Mouse (Mus musculus) neural tube, embryonic 14.5 days (tissue): ENCODE data around the gene Rnaseh2a. TPM values are rescaled to one million over a fixed set of nuclear protein-coding genes. Genes with fewer than 3 reads are reported as not detected.

ENCODE experiments used
- ATAC-seq: fragments of 200-750 bp; cut with Nextera tagmentation; 2 replicates; pipeline ENCODE4 v1.8.0; 2017; ENCODE audit warnings: low read depth, mild to moderate bottlenecking, moderate TSS enrichment, moderate library complexity
- H3K27ac ChIP-seq: fragments of 300-500 bp; sonication (generic); 2 replicates; pipeline ENCODE4 v1.5.1; 2014; ENCODE audit warnings: low read depth, mild to moderate bottlenecking, control low read depth, low read length, moderate library complexity, mixed read lengths
- H3K27me3 ChIP-seq: fragments of 300-500 bp; sonication (generic); 2 replicates; pipeline ENCODE4 v1.6.1; 2014; ENCODE audit warnings: low read length; ENCODE audit not compliant: control insufficient read depth, insufficient read depth
- H3K36me3 ChIP-seq: fragments of 300-500 bp; sonication (generic); 2 replicates; pipeline ENCODE4 v1.6.1; 2014; ENCODE audit warnings: low read length, mixed read lengths; ENCODE audit not compliant: control insufficient read depth, insufficient read depth
- H3K4me1 ChIP-seq: fragments of 300-500 bp; sonication (generic); 2 replicates; pipeline ENCODE4 v1.6.1; 2014; ENCODE audit warnings: low read length; ENCODE audit not compliant: control insufficient read depth, insufficient read depth
- H3K4me2 ChIP-seq: fragments of 300-500 bp; sonication (generic); 2 replicates; pipeline ENCODE4 v1.6.1; 2014; ENCODE audit warnings: mild to moderate bottlenecking, low read depth, low read length, control low read depth
- H3K4me3 ChIP-seq: fragments of 300-500 bp; sonication (generic); 2 replicates; pipeline ENCODE4 v1.5.1; 2014; ENCODE audit warnings: low read depth, low read length, control low read depth, mixed read lengths
- H3K9ac ChIP-seq: fragments of 300-500 bp; sonication (generic); replicated peaks from 2 replicates; pipeline ENCODE4 v1.6.1; 2014; ENCODE audit warnings: low read depth, mild to moderate bottlenecking, control low read depth, low read length, mixed read lengths
- H3K9me3 ChIP-seq: fragments of 300-500 bp; sonication (generic); 2 replicates; pipeline ENCODE4 v1.6.1; 2016; ENCODE audit warnings: low read length; ENCODE audit not compliant: control insufficient read depth
- WGBS: fragments of 180-500 bp; shearing (Covaris S2); extraction: QIAGEN DNeasy Blood & Tissue Kit; methylation state at CpG from one replicate; pipeline ENCODE4 v1.1.7; 2014; 5-methylcytosine and 5-hydroxymethylcytosine counted together
- polyA plus RNA-seq: library from polyadenylated mRNA; unstranded; fragments of >200 nt; fragmentation: Nextera tagmentation; extraction: Ambion mirVana; gene quantifications from 2 replicates; pipeline ENCODE4 v1.2.1, GENCODE M21; 2014

Rnaseh2a gene
- polyA plus RNA-seq, 1 experiment from 2014 or later = 48.0 TPM

GRCm38 (mm10) chr8:84963952-84964351 lies 5.6 kb downstream of the Rnaseh2a start:
- 88% methylated on average over 4 of the region's 4 CpGs for WGBS
- Histone ChIP-seq H3K4me2 (no peak overlapping the region), H3K9me3 (no peaks in the 10 kb centered on the region), H3K4me3 (no peak overlapping the region), H3K4me1 (peaks cover 13% of the 10 kb centered on the region), H3K36me3 (no peaks in the 10 kb centered on the region), H3K27me3 (no peaks in the 10 kb centered on the region), H3K27ac (no peak overlapping the region), H3K9ac (no peak overlapping the region)
- ATAC-seq = no peak

- Histone ChIP-seq H3K27me3 (no peaks in the 10 kb centered on the region), H3K4me2 (no peak overlapping the region), H3K9me3 (no peaks in the 10 kb centered on the region), H3K4me1 (peaks cover under 1% of the 10 kb centered on the region; the same call in 1 of the 2 replicates), H3K9ac (no peak overlapping the region), H3K27ac (no peak overlapping the region), H3K4me3 (no peak overlapping the region), H3K36me3 (peaks cover 6% of the 10 kb centered on the region; the same call in 1 of the 2 replicates)
- ATAC-seq = no peak
- WGBS = 95% methylated on average over 7 of the region's 7 CpGs
Measured at GRCm38 (mm10) chr8:84959811-84960210, 9.8 kb downstream of the Rnaseh2a start.

- ATAC-seq = peak; percentile 28; the same call in 1 of the 2 replicates
- Histone ChIP-seq H3K4me3 (no peak overlapping the region), H3K9me3 (no peaks in the 10 kb centered on the region), H3K4me2 (no peak overlapping the region), H3K27me3 (0 out of 2 replicates have a peak, but pooled peaks cover 5% of the 10 kb centered on the region), H3K27ac (no peak overlapping the region), H3K36me3 (peaks cover 6% of the 10 kb centered on the region; the same call in 1 of the 2 replicates), H3K9ac (no peak overlapping the region), H3K4me1 (no peaks in the 10 kb centered on the region)
- WGBS = 46% methylated on average over 2 of the region's 2 CpGs
Measured at GRCm38 (mm10) chr8:84956768-84957167, 12.8 kb downstream of the Rnaseh2a start.

GRCm38 (mm10) chr8:84952612-84953255 lies 16.8 kb downstream of the Rnaseh2a start:
- WGBS = 10% methylated on average over 18 of the region's 18 CpGs

GRCm38 (mm10) chr8:84949753-84950152 lies 19.8 kb downstream of the Rnaseh2a start:
- peaks cover 12% of the 10 kb centered on the region for H3K27me3 ChIP-seq

More at GRCm38 (mm10) chr8:84952612-84953255, 16.8 kb downstream of the Rnaseh2a start:
- Histone ChIP-seq H3K27ac (no peak overlapping the region), H3K36me3 (peaks cover 4% of the 10 kb centered on the region; the same call in 1 of the 2 replicates), H3K9me3 (no peaks in the 10 kb centered on the region), H3K27me3 (peaks cover 10% of the 10 kb centered on the region; the same call in 1 of the 2 replicates), H3K4me2 (no peak overlapping the region), H3K9ac (no peak overlapping the region), H3K4me3 (no peak overlapping the region), H3K4me1 (no peaks in the 10 kb centered on the region)
- no peak for ATAC-seq

GRCm38 (mm10) chr8:84947241-84947545 lies 22.4 kb downstream of the Rnaseh2a start:
- H3K27me3 ChIP-seq = peaks cover 10% of the 10 kb centered on the region
- no peak overlapping the region; the same call in 1 of the 2 replicates for H3K4me3 ChIP-seq
- H3K4me2 ChIP-seq = peak overlapping the region; percentile 69; the same call in 1 of the 2 replicates
- no peak for ATAC-seq
- 14% methylated on average over 9 of the region's 9 CpGs for WGBS
- 0 out of 2 replicates have a peak, but pooled peaks cover 4% of the 10 kb centered on the region for H3K4me1 ChIP-seq
- no peaks in the 10 kb centered on the region for H3K36me3 ChIP-seq
- H3K9ac ChIP-seq = no peak overlapping the region
- H3K9me3 ChIP-seq = no peaks in the 10 kb centered on the region
- no peak overlapping the region for H3K27ac ChIP-seq

More at GRCm38 (mm10) chr8:84949753-84950152, 19.8 kb downstream of the Rnaseh2a start:
- Histone ChIP-seq H3K27ac (no peak overlapping the region), H3K4me2 (no peak overlapping the region), H3K9me3 (no peaks in the 10 kb centered on the region), H3K9ac (no peak overlapping the region), H3K4me1 (0 out of 2 replicates have a peak, but pooled peaks cover 2% of the 10 kb centered on the region), H3K4me3 (no peak overlapping the region), H3K36me3 (no peaks in the 10 kb centered on the region)
- whole genome bisulfite sequencing = 23% methylated on average over 12 of the region's 12 CpGs
- no peak for ATAC-seq

GRCm38 (mm10) chr8:84946528-84947240 lies 22.9 kb downstream of the Rnaseh2a start, which contains the start of gene Rtbdn:
Gene Rtbdn (plus strand): TSS chr8:84946991.
- H3K27me3 ChIP-seq = peaks cover 10% of the 10 kb centered on the region
- H3K4me1 ChIP-seq = 0 out of 2 replicates have a peak, but pooled peaks cover 4% of the 10 kb centered on the region
- H3K9ac ChIP-seq = peak within 1 kb of the TSS; percentile 84
- H3K4me3 ChIP-seq = peak within 1 kb of the TSS; percentile 69
- peak within 1 kb of the TSS; percentile 69 for H3K4me2 ChIP-seq
- H3K27ac ChIP-seq = peak within 1 kb of the TSS; percentile 79
- no peaks in the 10 kb centered on the region for H3K36me3 ChIP-seq
- H3K9me3 ChIP-seq = no peaks in the 10 kb centered on the region
- WGBS = 7% methylated on average over 17 of the region's 17 CpGs
- no peak for ATAC-seq

GRCm38 (mm10) chr8:84945633-84946527 lies 23.7 kb downstream of the Rnaseh2a start:
- peak; percentile 66 for ATAC-seq
- under 1% methylated on average over 45 of the region's 67 CpGs for WGBS
- peak overlapping the region; percentile 84 for H3K9ac ChIP-seq
- H3K27me3 ChIP-seq = peaks cover 10% of the 10 kb centered on the region
- H3K27ac ChIP-seq = peak overlapping the region; percentile 79
- peak overlapping the region; percentile 69 for H3K4me3 ChIP-seq
- H3K4me1 ChIP-seq = 0 out of 2 replicates have a peak, but pooled peaks cover 4% of the 10 kb centered on the region
- H3K36me3 ChIP-seq = no peaks in the 10 kb centered on the region
- H3K4me2 ChIP-seq = peak overlapping the region; percentile 69
- H3K9me3 ChIP-seq = no peaks in the 10 kb centered on the region
